Mouse (Mus musculus) liver, postnatal 0 days (tissue): ENCODE results near the gene Rbfox3. TPM values are rescaled to one million over a fixed set of nuclear protein-coding genes. Genes with fewer than 3 reads are reported as not detected.

Source experiments
- ATAC-seq: fragments of 200-750 bp; cut with Nextera tagmentation; 2 replicates; pipeline ENCODE4 v1.8.0; 2017; ENCODE audit warnings: mild to moderate bottlenecking, moderate library complexity
- DNase-seq: peaks from one replicate; pipeline ENCODE4 v3.0.0-alpha.2; 2016
- H3K27ac ChIP-seq: fragments of 300-500 bp; sonication (generic); 2 replicates; pipeline ENCODE4 v1.5.1; 2014; ENCODE audit warnings: antibody characterized with exemption, moderate library complexity, mild to moderate bottlenecking, low read depth
- H3K27me3 ChIP-seq: fragments of 300-500 bp; sonication (generic); 2 replicates; pipeline ENCODE4 v1.6.1; 2014; ENCODE audit warnings: low read length, control low read depth, mixed read lengths; ENCODE audit not compliant: insufficient read depth
- H3K36me3 ChIP-seq: fragments of 300-500 bp; sonication (generic); replicated peaks from 2 replicates; pipeline ENCODE4 v1.6.1; 2014; ENCODE audit warnings: mild to moderate bottlenecking, control low read depth, low read length, moderate library complexity, mixed read lengths; ENCODE audit not compliant: insufficient read depth
- H3K4me1 ChIP-seq: fragments of 300-500 bp; sonication (generic); 2 replicates; pipeline ENCODE4 v1.6.1; 2014; ENCODE audit warnings: antibody characterized with exemption, mild to moderate bottlenecking, control low read depth; ENCODE audit not compliant: insufficient read depth
- H3K4me2 ChIP-seq: fragments of 300-500 bp; sonication (generic); 2 replicates; pipeline ENCODE4 v1.6.1; 2014; ENCODE audit warnings: low read depth, mild to moderate bottlenecking, low read length, moderate library complexity, mixed read lengths
- H3K4me3 ChIP-seq: fragments of 300-500 bp; sonication (generic); 2 replicates; pipeline ENCODE4 v1.5.1; 2014; ENCODE audit warnings: low read depth, low read length
- H3K9ac ChIP-seq: fragments of 300-500 bp; sonication (generic); replicated peaks from 2 replicates; pipeline ENCODE4 v1.6.1; 2014; ENCODE audit warnings: mild to moderate bottlenecking, moderate library complexity
- H3K9me3 ChIP-seq: fragments of 300-500 bp; sonication (generic); 2 replicates; pipeline ENCODE4 v1.6.1; 2016; ENCODE audit warnings: mild to moderate bottlenecking, control low read depth, low read length, mixed read lengths
- CTCF ChIP-seq: sonication (generic); IDR thresholded peaks from 2 replicates; pipeline ENCODE4 v1.5.1; 2016; ENCODE audit warnings: antibody characterized with exemption, low read depth
- EP300 ChIP-seq: IDR thresholded peaks from 2 replicates; pipeline ENCODE4 v1.6.1; 2016; ENCODE audit warnings: antibody characterized with exemption, low read depth, mild to moderate bottlenecking
- WGBS: fragments of 180-500 bp; shearing (Covaris S2); extraction: QIAGEN DNeasy Blood & Tissue Kit; methylation state at CpG from one replicate; pipeline ENCODE4 v1.1.7; 2014; ENCODE audit not compliant: insufficient replicate concordance; 5-methylcytosine and 5-hydroxymethylcytosine counted together
- polyA plus RNA-seq: library from polyadenylated mRNA; unstranded; fragments of >200 nt; fragmentation: Nextera tagmentation; extraction: Ambion mirVana; gene quantifications from 2 replicates; pipeline ENCODE4 v1.2.1, GENCODE M21; 2015

The Rbfox3 gene
- 0.72 and 0.73 TPM in 2 replicates for polyA plus RNA-seq

- Histone ChIP-seq H3K4me1 (no peaks in the 10 kb centered on the region), H3K4me2 (no peak within 1 kb of the TSS), H3K36me3 (no peaks in the 10 kb centered on the region), H3K9me3 (no peaks in the 10 kb centered on the region), H3K27me3 (peaks cover 49% of the 10 kb centered on the region), H3K4me3 (no peak within 1 kb of the TSS), H3K27ac (no peak within 1 kb of the TSS), H3K9ac (no peak within 1 kb of the TSS)
- ATAC-seq (no peak), DNase-seq (no peak)
- TF ChIP-seq EP300 (no peak), CTCF (no peak)
- 43% methylated on average over 4 of the region's 4 CpGs for WGBS
Observed at GRCm38 (mm10) chr11:118911307-118912070, at the start of gene Rbfox3. Gene Rbfox3 (minus strand): TSS chr11:118911597.

GRCm38 (mm10) chr11:118960649-118961048 lies 49.3 kb upstream of the Rbfox3 start:
- H3K4me1 ChIP-seq = no peaks in the 10 kb centered on the region
- DNase-seq (no peak), ATAC-seq (no peak)
- WGBS = 58% methylated on average over 3 of the region's 3 CpGs
- H3K27ac ChIP-seq = no peak overlapping the region
- no peaks in the 10 kb centered on the region for H3K36me3 ChIP-seq
- H3K4me3 ChIP-seq = no peak overlapping the region
- no peaks in the 10 kb centered on the region for H3K9me3 ChIP-seq
- no peaks in the 10 kb centered on the region for H3K27me3 ChIP-seq
- H3K9ac ChIP-seq = no peak overlapping the region
- no peak overlapping the region for H3K4me2 ChIP-seq
- TF ChIP-seq EP300 (no peak), CTCF (no peak)

- no peak for TF ChIP-seq CTCF
- no peak for TF ChIP-seq EP300
- Histone ChIP-seq H3K4me2 (no peak overlapping the region), H3K9me3 (no peaks in the 10 kb centered on the region), H3K36me3 (no peaks in the 10 kb centered on the region), H3K4me3 (no peak overlapping the region), H3K4me1 (no peaks in the 10 kb centered on the region), H3K9ac (no peak overlapping the region), H3K27me3 (no peaks in the 10 kb centered on the region), H3K27ac (no peak overlapping the region)
- ATAC-seq (no peak), DNase-seq (no peak)
- WGBS = 71% methylated on average over 14 of the region's 14 CpGs
Observed at GRCm38 (mm10) chr11:118957070-118957471, 45.7 kb upstream of the Rbfox3 start.

- Histone ChIP-seq H3K36me3 (no peaks in the 10 kb centered on the region), H3K9me3 (no peaks in the 10 kb centered on the region), H3K9ac (no peak overlapping the region), H3K4me3 (no peak overlapping the region), H3K27me3 (no peaks in the 10 kb centered on the region), H3K4me2 (no peak overlapping the region), H3K27ac (no peak overlapping the region), H3K4me1 (no peaks in the 10 kb centered on the region)
- ATAC-seq = no peak
- DNase-seq = no peak
- 38% methylated on average over 6 of the region's 6 CpGs for WGBS
- TF ChIP-seq CTCF (no peak), EP300 (no peak)
Observed at GRCm38 (mm10) chr11:118955016-118955415, 43.6 kb upstream of the Rbfox3 start.

GRCm38 (mm10) chr11:118945868-118946267 lies 34.5 kb upstream of the Rbfox3 start:
- Histone ChIP-seq H3K4me3 (no peak overlapping the region), H3K4me1 (no peaks in the 10 kb centered on the region), H3K36me3 (no peaks in the 10 kb centered on the region), H3K9me3 (no peaks in the 10 kb centered on the region), H3K9ac (no peak overlapping the region), H3K4me2 (no peak overlapping the region), H3K27me3 (no peaks in the 10 kb centered on the region), H3K27ac (no peak overlapping the region)
- DNase-seq (no peak), ATAC-seq (no peak)
- WGBS = 74% methylated on average over 8 of the region's 8 CpGs
- TF ChIP-seq EP300 (no peak), CTCF (no peak)

- no peaks in the 10 kb centered on the region for H3K36me3 ChIP-seq
- H3K27me3 ChIP-seq = no peaks in the 10 kb centered on the region
- WGBS = 46% methylated on average over 5 of the region's 5 CpGs
- no peaks in the 10 kb centered on the region for H3K4me1 ChIP-seq
- H3K4me3 ChIP-seq = no peak overlapping the region
- no peaks in the 10 kb centered on the region for H3K9me3 ChIP-seq
- no peak overlapping the region for H3K9ac ChIP-seq
- no peak overlapping the region for H3K27ac ChIP-seq
- no peak for ATAC-seq
- DNase-seq = no peak
- TF ChIP-seq EP300 (no peak), CTCF (no peak)
- no peak overlapping the region for H3K4me2 ChIP-seq
Observed at GRCm38 (mm10) chr11:118941268-118941667, 29.9 kb upstream of the Rbfox3 start.
